Mouse (Mus musculus): Measurements from ENCODE around the gene Prkca. TPM values are rescaled to one million over a fixed set of nuclear protein-coding genes. Genes with fewer than 3 reads are reported as not detected.

Prkca gene
- total RNA-seq, 2 experiments from 2014 or later, result 230 to 239 TPM

GRCm38 (mm10) chr11:107929712-107930111 is 414.0 kb downstream of the Prkca start:
- no peak for DNase-seq

GRCm38 (mm10) chr11:107919852-107920508 is 423.7 kb downstream of the Prkca start:
- peak; percentile 18 to 48 for DNase-seq

- DNase-seq, result no peak
These were observed 425.9 kb downstream of the Prkca start for GRCm38 (mm10) chr11:107917721-107918235.

GRCm38 (mm10) chr11:107914634-107915226 is 429.0 kb downstream of the Prkca start, which contains the start of gene Cacng5:
Cacng5 (minus strand) TSS chr11:107915055.
- DNase-seq, result peak in 1 of 2 experiments; percentile 32

- DNase-seq, result no peak
These were observed 430.4 kb downstream of the Prkca start for GRCm38 (mm10) chr11:107913317-107913716.

GRCm38 (mm10) chr11:107905364-107905763 is 438.4 kb downstream of the Prkca start:
- DNase-seq, result no peak

GRCm38 (mm10) chr11:107903966-107904605 is 439.6 kb downstream of the Prkca start:
- DNase-seq, result no peak

- no peak for DNase-seq
These were observed 443.3 kb downstream of the Prkca start for GRCm38 (mm10) chr11:107900470-107900869.

- DNase-seq, result no peak
These were observed 445.0 kb downstream of the Prkca start for GRCm38 (mm10) chr11:107898698-107899097.

- no peak for DNase-seq
These were observed 448.1 kb downstream of the Prkca start for GRCm38 (mm10) chr11:107895635-107896034.

- DNase-seq, result no peak
These were observed 452.4 kb downstream of the Prkca start for GRCm38 (mm10) chr11:107891377-107891776.

- no peak for DNase-seq
These were observed 456.4 kb downstream of the Prkca start for GRCm38 (mm10) chr11:107887342-107887741.

Small RNA genes within 50 kb of the gene (microRNA-seq; reads per million reads assigned to microRNA genes)
- 0 reads per million in 2 experiments for gene Mir7223

Other genes with a start within 250 kb of the Prkca start
- gene Apoh, start 574 bp downstream of the Prkca start, total RNA-seq (2021), result under 1 TPM; 0.80 to 0.86 TPM
- gene Cep112, start 81.3 kb upstream of the Prkca start, total RNA-seq (2021), result 10 to 100 TPM; 22.4 to 27.4 TPM